Mouse (Mus musculus) kidney, adult 8-10 months (tissue): Measurements from ENCODE around the gene Clgn.

ENCODE experiments used
- DNase-seq, 2 experiments: peaks; one replicate each; pipeline ENCODE4 v3.0.0; 2022

The Clgn gene

DNA sequence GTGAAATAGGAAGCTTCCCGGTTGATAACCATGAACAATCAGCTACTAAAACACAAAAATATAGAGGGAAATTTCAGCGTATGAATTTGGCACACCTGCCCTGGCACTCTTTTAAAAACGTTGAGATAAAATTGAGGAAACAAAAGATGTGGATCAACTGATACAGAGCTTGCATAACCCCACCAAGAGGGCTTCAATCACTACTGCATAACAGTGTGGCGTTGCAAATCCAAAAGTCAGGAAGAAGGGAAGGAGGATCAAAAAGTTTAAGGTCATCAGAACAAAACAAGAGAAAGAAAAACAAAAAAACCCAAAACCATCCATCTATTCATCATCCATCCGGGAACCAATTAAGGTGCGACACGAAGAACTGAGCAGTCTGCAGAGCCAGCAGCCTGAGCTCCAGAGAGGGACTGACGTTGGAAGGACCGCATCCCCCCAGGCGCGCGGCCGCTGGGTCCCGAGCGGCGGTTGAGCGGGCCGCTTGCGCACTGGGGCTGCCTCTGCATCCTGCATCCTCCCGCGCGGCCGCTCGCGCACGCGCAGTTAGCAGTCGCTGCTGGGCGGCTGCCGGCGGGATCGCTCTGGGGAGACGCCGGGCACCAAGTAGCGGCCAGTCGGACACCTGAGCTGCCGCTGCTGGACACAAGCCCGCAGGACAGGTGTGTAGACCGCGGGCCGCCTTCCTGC is at the start of gene Clgn:
Gene Clgn, plus strand, starts transcription at position 552 of the 690 bp plus-strand sequence.
- DNase-seq: peak in 1 of 2 experiments; percentile 6

DNA sequence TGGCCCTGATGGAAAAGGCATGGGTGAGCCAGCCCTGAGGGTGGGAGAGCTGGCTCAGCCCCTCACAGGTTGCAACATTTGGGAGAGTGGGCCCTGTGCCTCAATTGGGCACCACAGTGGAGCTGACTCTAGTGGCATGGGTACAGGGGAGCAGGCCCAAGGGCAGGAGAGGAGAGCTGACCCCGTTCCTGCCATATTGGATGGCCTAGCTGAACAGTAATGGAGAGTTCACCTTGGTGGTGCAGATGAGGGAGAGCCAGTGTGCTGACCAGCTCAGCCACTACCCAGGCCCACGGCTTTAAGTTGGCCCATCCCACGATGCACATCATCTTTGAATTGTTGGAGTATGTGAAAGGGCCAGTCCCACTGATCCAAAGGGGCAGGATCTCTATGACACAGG is 47.6 kb upstream of the Clgn start:
- DNase-seq: no peak

DNA sequence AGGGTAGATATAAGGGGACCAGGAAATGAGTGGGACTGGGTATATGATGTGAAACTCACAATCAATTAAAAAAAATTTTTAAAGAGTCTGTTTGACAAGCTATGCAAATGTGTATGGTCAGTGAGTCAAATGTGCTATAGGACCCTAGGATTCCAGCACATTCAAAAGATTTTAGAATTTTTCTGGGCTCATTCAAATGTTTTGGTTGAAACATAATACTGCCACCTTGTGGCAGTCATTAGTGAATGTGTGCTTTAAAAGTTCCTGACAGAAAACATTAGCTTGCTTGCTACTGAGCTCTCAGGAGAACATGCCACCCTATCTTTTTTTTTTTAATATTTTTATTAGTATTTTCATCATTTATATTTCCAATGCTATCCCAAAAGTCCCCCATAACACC is 47.0 kb upstream of the Clgn start:
- DNase-seq: no peak

DNA sequence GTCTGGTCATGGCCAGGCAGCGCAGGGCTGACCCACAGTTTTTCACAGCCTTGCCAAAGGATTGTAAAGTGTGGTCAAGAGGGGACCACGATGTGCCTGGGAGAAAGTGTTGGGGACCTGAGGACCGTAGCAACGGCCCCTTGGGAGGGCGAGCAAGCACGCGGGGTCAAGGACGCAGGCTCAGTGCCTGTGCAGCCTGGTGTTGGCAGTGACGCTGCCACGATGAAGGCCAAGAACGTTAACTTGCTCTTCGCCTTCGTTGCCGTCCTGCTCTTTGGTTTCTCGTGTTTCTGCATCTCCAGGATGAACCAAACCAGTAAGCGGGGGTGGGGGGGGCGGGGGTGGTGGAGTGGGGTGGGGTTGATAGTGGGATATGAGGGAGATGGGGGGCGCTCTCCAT is 41.4 kb upstream of the Clgn start, which contains the start of gene Mgat4d:
Gene Mgat4d, plus strand, starts transcription at position 209 of the 400 bp plus-strand sequence.
- no peak for DNase-seq

DNA sequence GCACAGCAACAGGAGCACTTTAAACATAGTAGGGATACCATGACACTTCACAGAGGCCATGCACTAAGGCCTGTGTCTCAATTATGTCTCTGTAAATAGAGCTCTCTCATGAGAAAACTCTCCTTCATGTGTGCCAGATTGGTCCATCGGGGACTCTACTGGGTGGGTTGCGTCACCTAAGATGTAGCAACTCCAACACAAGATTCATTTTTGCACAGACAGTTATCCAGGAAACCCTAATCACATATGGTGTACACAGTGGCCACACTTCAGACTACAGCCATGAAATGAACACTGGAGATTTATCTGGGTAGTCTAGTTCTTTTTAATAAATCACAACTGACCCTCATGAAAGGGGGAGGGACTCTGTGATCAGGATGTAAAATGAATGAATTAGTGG is 38.4 kb upstream of the Clgn start:
- no peak for DNase-seq

DNA sequence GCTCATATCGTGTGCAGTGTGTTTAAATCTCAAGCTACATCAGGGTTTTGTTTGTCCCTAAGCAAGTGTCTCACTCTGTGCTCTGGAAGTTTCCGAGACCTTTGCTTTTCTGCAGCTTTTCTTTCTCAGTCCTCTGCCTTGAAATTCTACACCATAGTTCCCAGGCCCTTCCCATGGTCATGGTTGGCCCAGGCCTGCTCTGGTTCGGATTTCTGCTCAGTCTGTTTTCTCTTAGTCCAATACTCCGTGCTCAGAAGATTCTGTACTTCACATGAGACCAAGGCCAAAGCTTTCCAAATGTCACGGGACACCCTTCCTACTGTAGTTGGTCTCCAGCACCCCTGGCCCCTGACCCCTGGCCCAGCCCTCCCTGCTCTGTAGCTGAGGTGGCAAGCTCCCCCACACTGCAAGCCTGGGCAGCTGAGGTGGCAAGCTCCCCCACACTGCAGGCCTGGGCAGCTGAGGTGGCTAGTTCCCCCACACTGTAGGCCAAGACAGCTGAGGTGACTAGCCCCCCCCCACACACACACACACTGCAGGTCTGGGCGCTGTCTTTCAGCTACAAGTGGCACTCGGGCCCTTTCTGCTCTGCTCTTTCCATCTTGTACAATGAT is 26.4 kb upstream of the Clgn start:
- no peak for DNase-seq

DNA sequence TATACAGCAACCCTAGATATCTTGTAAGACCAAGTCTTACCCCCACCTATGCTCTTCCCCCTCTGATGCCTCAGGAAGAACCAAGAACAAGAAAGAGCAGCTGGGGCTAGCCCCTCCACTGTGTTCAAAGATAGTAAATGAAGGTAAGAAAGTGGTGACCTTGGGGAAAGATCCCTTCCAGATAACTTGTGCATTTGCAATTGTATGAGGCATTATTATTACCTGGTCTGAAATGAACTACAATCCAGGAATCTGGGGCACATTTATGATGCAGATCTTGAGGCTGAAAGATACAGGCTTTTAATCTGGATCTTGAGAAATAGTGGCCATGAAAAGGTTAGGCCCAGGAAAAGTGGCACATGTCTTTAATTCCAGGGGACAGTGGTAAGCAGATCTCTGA is 12.4 kb upstream of the Clgn start:
- no peak for DNase-seq

DNA sequence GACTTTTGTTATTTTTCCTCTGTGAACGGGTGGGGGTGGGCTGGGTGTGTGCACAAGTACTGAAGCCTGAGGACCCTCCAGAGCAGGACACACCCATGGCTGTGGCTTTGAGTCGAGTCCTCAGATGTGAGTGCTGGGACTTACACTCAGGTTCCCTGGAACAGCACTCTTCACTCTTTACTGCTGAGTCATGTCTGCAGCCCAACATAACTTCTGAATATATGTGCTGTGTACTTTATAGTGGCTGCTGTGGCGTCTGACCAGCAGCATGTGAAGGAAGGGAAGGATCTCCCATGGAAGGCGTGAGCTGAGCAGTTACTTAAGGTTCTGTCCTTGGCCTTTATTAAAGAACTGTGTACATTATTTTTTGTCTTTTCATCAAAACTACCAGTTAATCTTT is 9.5 kb upstream of the Clgn start:
- no peak for DNase-seq

DNA sequence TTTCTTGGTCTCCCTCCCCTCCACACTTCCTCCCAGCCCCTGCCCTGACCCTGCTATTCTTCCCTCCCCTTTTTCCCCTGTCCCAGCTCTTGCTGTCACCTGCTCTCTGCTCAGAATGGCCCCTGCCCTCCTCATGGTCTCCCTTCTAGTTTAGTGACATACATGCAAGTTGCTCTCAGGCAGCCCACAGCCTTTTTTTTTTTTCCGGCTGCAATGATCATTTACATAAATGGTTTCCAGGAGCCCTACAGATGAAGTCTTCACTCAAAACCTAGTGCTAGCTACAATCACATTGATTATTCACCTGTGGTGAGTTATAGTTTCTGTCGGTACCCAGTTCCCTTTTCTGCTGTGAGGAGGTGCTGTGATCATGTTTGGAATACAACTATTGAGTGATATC is 8.7 kb upstream of the Clgn start:
- DNase-seq: no peak

DNA sequence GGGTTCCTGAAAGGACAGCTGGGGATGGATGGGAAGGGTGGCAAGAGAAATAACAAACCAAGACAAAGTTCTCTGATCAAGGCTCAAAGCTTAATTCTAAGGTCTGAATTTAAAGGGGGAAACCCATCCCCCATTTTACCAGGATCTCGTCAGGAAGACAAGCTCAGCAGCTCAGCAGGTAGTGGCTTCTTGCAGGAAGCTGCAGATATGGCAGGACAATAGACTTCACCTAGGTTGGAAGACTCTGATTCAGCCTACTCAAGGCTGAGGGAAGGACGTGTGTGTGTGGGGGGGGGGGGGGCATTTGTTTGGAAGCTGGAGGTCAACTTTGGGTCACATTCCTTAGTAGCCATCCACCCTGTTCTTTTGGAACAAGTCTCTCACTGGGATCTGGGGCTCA is 6.8 kb upstream of the Clgn start:
- no peak for DNase-seq

DNA sequence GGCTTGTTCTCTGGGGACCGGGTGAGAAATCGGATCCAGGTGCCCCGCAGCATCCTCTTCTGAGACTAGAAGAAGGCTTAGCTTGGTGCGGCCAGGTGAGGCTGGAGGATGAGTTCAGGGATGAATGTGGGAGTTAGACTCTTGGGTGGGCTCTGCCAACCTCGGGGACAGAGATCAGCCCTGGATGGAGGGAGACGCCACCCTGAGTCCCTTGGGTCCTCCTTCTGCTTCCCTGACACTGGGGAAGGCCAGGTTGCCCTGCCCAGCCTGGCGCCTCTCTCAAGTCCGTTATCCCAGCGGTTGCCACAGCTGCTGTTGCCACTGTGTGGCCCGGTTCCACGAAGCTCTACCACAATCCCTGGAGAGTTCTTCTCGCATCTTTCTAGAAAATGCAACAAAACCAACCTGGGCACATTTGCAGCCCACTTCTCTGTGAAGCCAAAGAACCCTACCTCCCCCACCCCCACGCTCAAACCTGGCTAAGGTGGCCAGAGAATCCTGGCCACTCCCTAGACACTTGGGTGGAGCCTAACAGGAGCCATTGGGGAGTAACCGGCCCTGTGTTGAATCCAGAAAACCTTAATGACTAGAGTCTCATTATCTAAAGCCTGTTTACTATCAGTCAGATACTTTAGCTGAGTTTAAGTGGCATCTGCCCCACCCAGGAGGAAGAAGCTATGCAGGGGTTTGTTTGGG is 487 bp downstream of the Clgn start:
- DNase-seq: no peak

DNA sequence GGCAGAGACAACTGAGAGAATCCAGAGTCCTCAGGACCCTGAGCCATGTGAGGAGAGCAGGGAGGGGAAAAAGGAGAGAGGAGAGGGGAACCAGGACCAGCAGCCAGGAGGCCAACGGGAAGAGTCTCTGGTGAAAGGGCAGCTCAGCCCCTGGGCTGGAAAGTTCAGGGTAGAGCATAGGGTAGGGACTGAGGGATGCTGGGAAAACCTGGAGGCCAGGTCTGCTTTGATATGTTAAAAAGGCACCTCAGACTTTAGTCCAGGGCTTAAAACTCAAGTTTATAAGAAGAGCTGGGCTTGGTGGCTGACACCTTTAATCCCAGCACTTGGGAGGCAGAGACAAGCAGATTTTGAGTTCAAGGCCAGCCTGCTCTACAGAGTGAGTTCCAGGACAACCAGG is 2.9 kb downstream of the Clgn start:
- no peak for DNase-seq

DNA sequence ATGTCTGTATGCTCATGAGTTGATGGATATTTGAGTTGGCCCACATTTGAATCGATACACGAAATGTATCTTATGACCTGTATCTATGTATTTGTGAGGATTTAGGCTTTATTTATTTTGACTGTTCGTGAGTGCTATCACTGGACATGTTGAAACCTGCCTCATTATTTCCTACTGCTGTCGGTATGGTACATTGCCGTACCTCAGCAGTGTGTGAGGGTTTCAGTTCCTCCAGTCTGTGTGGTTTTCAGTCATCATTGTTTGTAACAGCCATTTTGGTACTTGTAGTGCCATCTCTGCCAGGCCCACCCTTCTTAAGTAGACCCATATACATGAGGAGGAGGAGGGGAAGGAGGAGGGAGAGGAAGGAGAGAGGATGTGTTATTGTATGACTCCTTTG is 4.7 kb downstream of the Clgn start:
- no peak for DNase-seq

DNA sequence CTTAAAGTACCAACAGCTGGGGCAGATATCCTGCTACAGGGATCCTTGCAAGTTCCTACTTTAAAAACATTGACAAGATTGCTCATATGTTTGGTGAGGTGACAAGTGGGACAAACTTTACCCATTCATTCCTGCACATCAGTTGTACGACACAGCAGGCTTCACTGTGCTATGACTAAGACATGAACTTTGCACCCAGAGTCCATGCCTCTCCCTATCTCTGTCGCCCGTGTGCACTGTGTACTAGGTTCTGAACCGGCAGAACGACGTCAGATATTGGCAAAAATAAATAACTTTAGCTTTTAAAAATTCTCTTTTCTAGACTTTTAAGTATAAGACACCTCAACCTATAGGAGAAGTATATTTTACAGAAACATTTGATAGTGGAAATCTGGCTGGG is 7.0 kb downstream of the Clgn start:
- DNase-seq: no peak

DNA sequence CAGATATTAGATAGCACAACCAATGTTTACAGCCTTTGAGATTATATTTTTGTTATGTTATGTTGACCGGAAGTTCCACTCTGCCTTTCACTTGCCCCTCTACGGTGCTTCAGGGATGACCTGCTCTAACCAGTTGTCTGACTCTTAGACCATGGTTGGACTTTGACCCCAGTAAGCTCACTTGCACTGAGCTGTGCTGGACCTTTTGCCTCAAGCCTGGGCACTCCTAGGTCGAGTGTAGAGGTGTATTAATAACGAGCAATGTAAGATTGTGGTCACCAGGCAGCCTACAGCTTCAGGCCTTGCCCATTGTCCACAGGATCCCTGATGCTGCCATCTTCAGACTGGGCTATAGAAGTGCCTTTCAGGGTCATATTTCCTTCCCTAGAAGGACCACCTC is 8.1 kb downstream of the Clgn start:
- DNase-seq: no peak

DNA sequence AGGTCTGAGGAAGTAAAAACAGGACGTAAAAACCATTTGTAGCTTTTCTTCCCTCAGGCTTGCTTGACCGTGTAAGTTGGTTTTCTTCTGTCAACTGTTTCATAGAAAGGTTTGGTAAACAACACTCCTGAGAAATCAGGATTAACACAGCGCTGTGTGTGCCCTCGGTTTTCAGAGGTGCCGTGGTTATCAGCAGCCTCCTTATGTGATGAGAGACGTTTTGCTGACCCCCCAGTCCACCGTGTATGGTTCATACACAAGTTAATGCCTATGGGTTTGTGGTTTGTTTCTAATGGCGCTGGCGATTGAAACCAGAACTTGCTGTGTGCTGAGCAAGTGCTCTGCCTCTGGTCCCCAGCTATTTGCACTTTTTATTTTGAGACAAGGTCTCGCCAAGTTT is 15.9 kb downstream of the Clgn start:
- DNase-seq: no peak

DNA sequence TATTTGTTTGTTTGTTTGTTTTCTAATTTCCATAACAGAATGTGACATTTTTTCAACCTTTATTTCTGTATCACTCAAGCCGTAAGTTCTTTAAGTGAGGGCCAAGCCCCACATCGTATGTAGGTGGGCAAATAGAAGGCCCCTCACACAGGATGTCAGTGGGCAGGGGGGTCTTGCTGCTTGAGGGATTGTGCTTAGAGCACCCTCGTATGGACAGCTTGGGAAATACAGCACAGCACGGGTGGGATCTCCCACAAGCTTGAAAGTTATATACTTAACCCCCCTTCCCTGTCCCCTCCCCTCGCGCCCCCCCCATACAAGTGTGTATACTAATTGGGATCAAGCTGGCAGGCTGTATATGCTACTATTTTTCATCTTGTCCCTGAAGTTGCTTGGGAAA is 17.2 kb downstream of the Clgn start:
- no peak for DNase-seq

DNA sequence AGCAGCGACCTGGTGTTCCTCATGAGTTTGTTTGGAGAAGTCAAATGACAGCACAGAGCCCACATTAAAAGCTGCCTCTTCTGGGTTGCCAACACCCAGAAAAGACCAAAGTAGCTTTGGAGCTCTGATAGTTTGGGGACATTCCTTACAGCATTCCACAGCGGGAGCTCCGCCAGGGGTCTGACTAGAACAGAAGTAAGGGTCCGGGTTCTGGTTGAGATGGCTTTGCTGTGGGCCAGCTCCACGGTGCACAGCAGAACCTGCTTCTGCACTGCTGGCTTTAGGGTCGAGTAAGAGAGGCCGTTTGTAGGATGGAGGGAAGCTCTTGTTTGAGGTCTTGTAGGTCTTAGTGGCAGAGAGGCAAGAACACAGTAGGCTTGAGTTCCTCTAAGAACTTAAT is 18.8 kb downstream of the Clgn start:
- no peak for DNase-seq

DNA sequence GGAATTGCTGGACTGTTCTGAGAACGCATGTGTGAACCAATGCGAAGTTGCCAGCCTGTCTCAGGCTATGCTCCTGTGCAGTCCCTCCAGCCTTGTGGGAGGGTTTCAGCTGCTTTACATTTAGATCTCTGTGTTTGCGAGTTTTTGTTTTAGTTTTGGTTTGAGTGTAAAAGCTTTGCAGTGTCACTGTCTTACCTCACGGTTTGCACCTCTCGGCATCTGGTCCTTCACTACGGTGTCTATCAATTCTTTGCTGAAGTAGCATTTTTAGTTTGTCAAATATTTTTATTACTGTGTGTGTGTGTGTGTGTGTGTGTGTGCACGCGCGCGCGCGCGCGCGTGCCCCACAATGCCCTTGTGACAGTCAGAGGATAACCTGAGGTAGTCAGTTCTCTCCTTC is 27.2 kb downstream of the Clgn start:
- DNase-seq: no peak

DNA sequence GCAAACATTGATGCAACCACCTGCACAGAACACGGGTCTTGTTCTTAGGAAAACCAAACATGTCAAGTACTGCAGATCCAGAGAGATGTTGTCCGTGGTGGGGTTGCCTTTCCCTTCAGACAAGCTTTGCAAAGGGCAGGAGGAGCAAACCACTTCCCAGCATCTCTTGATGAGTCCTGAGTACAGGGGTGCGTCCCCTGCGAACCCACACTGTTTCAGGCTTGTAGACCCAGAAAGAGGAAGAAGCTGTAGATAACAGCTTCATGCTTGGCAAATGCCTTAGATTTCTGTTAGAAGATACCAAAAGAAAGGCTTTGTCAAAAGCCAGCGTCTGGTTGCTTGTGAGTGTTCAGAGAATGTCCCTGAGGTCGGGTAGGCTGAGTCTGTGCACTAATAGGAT is 28.3 kb downstream of the Clgn start:
- no peak for DNase-seq

DNA sequence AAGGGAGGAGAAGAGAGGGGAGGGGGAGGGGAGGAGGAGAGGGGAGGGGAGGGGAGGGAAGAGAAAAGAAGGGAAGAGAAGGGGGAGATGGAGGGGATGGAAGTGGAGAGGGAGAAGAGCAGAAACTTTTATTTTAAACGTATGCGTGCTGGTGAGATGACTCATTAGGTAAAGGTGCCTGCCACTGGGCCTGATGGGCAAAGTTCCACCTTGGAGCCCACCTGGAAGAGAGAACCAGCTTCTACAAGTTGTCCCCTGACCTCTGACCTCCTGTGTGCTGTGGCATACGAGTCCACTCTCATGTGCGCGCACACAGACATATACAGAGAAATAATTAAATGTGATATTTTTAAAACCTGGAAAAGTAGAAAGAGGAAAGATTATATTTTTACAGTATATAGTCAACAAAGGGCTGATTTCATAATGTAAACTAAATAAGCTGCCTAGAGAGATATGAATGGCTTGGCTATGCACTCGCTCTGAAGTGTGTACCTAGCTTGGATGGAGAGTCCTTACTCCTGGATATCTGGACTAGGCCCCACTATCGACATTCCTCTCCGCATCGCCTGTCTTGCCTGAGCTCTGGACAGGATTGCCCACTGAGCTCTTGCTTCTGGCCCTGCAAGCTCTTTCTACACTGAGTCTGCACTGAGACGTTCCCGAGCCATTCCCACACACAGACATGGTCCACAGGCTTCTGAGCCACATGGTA is 29.3 kb downstream of the Clgn start:
- no peak for DNase-seq

DNA sequence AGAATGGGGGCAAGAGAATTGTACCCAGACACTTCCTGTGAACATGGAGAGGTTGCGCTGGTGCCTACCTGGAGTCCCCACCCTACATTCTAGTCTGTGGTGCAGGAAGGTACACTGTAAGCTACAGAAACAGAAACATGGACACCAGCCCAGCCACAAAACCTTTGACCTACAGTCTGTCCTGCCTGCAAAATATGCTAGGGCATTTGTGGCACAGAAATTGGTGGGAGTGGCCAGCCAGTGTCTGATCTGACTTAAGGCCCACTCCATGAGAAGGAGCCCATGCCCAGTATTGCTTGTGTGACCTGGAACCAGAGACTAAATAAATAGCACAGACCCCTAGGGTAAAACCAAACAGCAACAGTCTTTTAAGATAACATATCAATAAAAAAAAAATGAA is 31.7 kb downstream of the Clgn start:
- peak; percentile 20 to 34 for DNase-seq

DNA sequence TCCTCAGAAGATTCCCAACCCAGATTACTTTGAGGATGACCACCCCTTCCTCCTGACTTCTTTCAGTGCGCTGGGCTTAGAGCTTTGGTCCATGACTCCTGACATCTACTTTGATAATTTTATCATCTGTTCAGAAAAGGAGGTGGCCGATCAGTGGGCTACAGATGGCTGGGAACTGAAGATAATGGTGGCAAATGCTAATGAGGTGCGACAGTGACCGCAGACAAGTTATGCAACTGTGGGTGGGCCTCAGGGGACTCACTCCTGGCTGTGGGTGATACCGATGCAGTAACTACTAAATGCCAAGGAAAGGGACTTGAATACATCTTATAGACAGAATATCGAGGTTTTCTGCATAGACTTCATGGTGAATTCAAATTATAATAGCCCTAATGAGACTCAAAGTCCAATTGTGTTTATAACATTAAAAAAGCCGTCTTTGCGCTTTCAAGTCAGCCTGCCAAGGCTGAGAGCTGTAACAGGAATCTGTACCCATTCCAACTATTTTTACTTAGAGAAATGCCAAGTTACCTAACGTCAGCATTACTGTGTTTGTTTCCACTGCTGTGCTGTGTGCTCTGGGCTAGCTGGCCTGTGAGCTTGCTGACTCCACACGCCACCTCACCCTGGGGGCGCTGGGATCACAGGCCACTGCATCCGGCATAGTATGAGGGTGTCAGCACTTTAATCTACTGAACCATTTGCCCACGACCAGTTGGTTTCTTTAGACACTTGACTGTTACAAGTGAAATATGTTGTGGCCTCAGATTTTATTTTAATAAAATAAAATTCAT is 33.6 kb downstream of the Clgn start:
- DNase-seq: peak; percentile 48 to 57
